Mouse (Mus musculus) ES-Bruce4 (cell line): ENCODE measurements around the gene Myo1c. TPM values are rescaled to one million over a fixed set of nuclear protein-coding genes. Genes with fewer than 3 reads are reported as not detected.
"Not testable (repeated sequence)": the region's sequence is repeated elsewhere in the genome, so short reads cannot be mapped to it uniquely, and the experiment has no call there.

Source experiments
- H3K27ac ChIP-seq: 2 replicates; pipeline ENCODE4 v1.5.1; 2012; ENCODE audit warnings: low read length, inconsistent platforms; ENCODE audit not compliant: insufficient read depth
- H3K27me3 ChIP-seq: 2 replicates; pipeline ENCODE4 v1.6.1; 2012; ENCODE audit warnings: mild to moderate bottlenecking, low read length, inconsistent platforms; ENCODE audit not compliant: control insufficient read depth, poor library complexity, insufficient read depth, severe bottlenecking
- H3K36me3 ChIP-seq: 2 replicates; pipeline ENCODE4 v1.6.1; 2012; ENCODE audit warnings: inconsistent platforms, mild to moderate bottlenecking, low read length, moderate library complexity; ENCODE audit not compliant: control insufficient read depth, poor library complexity, insufficient read depth, severe bottlenecking
- H3K4me1 ChIP-seq: one replicate; pipeline ENCODE4 v1.8.1; 2011; ENCODE audit warnings: low read length; ENCODE audit not compliant: control insufficient read depth, insufficient read depth
- H3K4me3 ChIP-seq: 2 replicates; pipeline ENCODE4 v1.5.1; 2011; ENCODE audit warnings: low read depth, mild to moderate bottlenecking, low read length
- H3K9ac ChIP-seq: 2 replicates; pipeline ENCODE4 v1.6.1; 2012; ENCODE audit warnings: low read depth, mild to moderate bottlenecking, inconsistent platforms; ENCODE audit not compliant: poor library complexity, severe bottlenecking
- H3K9me3 ChIP-seq: replicated peaks from 2 replicates; pipeline ENCODE4 v1.6.1; 2012; ENCODE audit warnings: mild to moderate bottlenecking, low read length, inconsistent platforms; ENCODE audit not compliant: control insufficient read depth, poor library complexity, insufficient read depth, severe bottlenecking
- CTCF ChIP-seq: IDR thresholded peaks from one replicate; pipeline ENCODE4 v1.8.1; 2011; ENCODE audit warnings: low read depth, low read length
- EP300 ChIP-seq: IDR thresholded peaks from 2 replicates; pipeline ENCODE4 v1.6.1; 2011; ENCODE audit warnings: low read depth, low read length; ENCODE audit not compliant: insufficient read depth
- POLR2A ChIP-seq: IDR thresholded peaks from one replicate; pipeline ENCODE4 v1.8.1; 2011; ENCODE audit warnings: low read length; ENCODE audit not compliant: insufficient read depth
- polyA plus RNA-seq: library from polyadenylated mRNA; stranded (reverse); fragments of >200 nt; gene quantifications from 2 replicates; pipeline ENCODE4 v1.2.4, GENCODE M21; 2011; ENCODE audit warnings: low read depth; ENCODE audit not compliant: missing spikeins, insufficient read depth, insufficient read length

Gene Myo1c
- polyA plus RNA-seq, 1 experiment: 82.9 TPM

- TF ChIP-seq EP300 (no peak), POLR2A (no peak), CTCF (no peak)
- no peaks in the 10 kb centered on the region for H3K9me3 ChIP-seq
- no peak overlapping the region for H3K4me3 ChIP-seq
- H3K27me3 ChIP-seq: no peaks in the 10 kb centered on the region
- H3K27ac ChIP-seq: no peak overlapping the region
- H3K36me3 ChIP-seq: peaks cover 24% of the 10 kb centered on the region
- peaks cover 1% of the 10 kb centered on the region for H3K4me1 ChIP-seq
- no peak overlapping the region for H3K9ac ChIP-seq
Observed at GRCm38 (mm10) chr11:75691047-75691446, 40.7 kb downstream of the Myo1c start.

DNA sequence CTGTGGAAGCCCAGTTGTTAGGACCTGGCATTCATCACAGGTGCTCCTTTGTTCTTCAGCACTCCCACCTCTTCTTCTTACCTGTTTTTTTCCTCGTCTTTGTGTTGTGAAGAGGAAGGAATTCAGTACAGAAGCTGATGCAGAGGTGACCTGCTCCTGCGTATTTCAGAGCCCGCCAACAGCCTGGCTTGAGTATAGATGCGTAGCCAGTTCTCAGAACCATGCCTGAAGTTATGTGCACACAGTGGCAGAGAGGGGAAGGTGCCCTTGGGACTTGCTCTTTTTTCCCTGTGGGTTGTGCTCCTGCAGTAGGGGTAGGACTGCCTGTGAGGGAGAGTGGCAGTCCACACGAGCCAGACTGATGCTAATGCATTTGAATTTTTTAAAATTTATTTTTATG, 43.3 kb downstream of the Myo1c start:
- H3K27me3 ChIP-seq: no peaks in the 10 kb centered on the region
- H3K27ac ChIP-seq: no peak overlapping the region
- TF ChIP-seq POLR2A: no peak
- TF ChIP-seq EP300: no peak
- TF ChIP-seq CTCF: no peak
- peaks cover 1% of the 10 kb centered on the region for H3K4me1 ChIP-seq
- no peak overlapping the region for H3K4me3 ChIP-seq
- H3K9me3 ChIP-seq: no peaks in the 10 kb centered on the region
- H3K36me3 ChIP-seq: peaks cover 47% of the 10 kb centered on the region
- no peak overlapping the region for H3K9ac ChIP-seq

- H3K9me3 ChIP-seq, H3K27ac ChIP-seq, H3K4me3 ChIP-seq, H3K27me3 ChIP-seq, H3K9ac ChIP-seq, H3K4me1 ChIP-seq: not testable (repeated sequence)
- peaks cover 61% of the 10 kb centered on the region for H3K36me3 ChIP-seq
Observed at GRCm38 (mm10) chr11:75697464-75697863, 47.2 kb downstream of the Myo1c start.

GRCm38 (mm10) chr11:75700557-75700956, 50.3 kb downstream of the Myo1c start:
- H3K9ac ChIP-seq: no peak overlapping the region
- H3K36me3 ChIP-seq: peaks cover 76% of the 10 kb centered on the region
- no peak overlapping the region for H3K4me3 ChIP-seq
- no peaks in the 10 kb centered on the region for H3K27me3 ChIP-seq
- no peaks in the 10 kb centered on the region for H3K9me3 ChIP-seq
- no peaks in the 10 kb centered on the region for H3K4me1 ChIP-seq
- H3K27ac ChIP-seq: no peak overlapping the region
- TF ChIP-seq POLR2A (no peak), CTCF (no peak), EP300 (no peak)

DNA sequence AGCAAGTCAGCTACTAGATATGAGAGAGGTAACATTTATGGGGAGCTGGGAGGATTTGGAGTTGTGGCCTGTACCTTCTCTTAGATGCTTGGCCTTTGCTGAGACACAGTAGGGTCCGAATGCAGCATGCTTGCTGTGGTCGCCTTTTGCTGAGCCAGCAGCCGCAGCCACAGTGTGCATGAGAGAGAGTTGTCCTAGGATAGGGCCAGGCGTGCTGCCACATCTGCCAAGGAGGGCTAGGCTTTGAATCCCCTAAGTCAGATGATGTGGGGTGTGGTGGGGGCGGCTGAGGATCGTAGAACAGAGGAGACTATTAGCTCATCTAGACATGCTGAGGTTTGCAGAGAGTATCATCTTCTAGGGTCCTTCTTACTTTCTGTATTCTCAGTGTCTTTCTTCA, 52.5 kb downstream of the Myo1c start:
- H3K9ac ChIP-seq: no peak overlapping the region
- H3K27ac ChIP-seq: no peak overlapping the region
- no peak overlapping the region for H3K4me3 ChIP-seq
- H3K27me3 ChIP-seq: no peaks in the 10 kb centered on the region
- no peak for TF ChIP-seq POLR2A
- TF ChIP-seq CTCF: no peak
- TF ChIP-seq EP300: no peak
- H3K4me1 ChIP-seq: no peaks in the 10 kb centered on the region
- H3K36me3 ChIP-seq: peaks cover 59% of the 10 kb centered on the region
- no peaks in the 10 kb centered on the region for H3K9me3 ChIP-seq

- H3K4me1 ChIP-seq: no peaks in the 10 kb centered on the region
- H3K9me3 ChIP-seq: no peaks in the 10 kb centered on the region
- no peaks in the 10 kb centered on the region for H3K27me3 ChIP-seq
- no peak overlapping the region for H3K27ac ChIP-seq
- no peak for TF ChIP-seq POLR2A
- no peak for TF ChIP-seq CTCF
- TF ChIP-seq EP300: no peak
- no peak overlapping the region for H3K9ac ChIP-seq
- peaks cover 52% of the 10 kb centered on the region for H3K36me3 ChIP-seq
- H3K4me3 ChIP-seq: no peak overlapping the region
Observed at GRCm38 (mm10) chr11:75703748-75704147, 53.4 kb downstream of the Myo1c start.
